ENCODE assay signal across 11 mouse cellular contexts in the genomic region with DNA sequence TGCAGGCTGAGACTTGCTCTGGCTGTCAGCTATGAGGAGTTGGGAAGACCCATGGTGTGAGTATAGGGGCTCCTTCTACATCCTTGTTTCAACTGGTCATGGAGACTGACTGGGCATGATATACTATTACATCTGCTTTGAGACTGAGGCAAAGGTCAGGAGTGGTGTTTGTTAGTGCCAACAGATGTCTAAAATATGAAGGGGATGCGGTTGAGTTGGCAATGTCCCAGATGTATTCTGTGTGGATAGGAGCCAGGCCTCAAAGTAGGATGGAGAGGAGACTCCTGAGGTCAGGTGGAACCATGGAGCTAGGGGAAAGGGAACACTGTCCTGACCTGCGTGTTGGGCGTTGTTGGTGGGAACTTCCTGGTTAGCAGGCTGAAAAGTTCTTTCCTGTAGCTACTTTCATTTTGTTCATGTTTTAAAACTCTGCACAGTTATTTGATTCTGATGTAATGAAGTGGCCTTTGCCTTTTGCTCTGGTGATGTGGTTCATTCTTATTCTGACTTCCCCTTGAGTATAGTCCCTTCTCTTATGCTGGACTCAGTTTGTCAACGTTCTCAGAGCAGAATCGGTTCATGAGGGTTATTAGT. TPM values are rescaled to one million over a fixed set of nuclear protein-coding genes. Genes with fewer than 3 reads are reported as not detected.
DNase-seq lines count a peak whose midpoint lies in the region; ATAC-seq lines count a peak whose summit lies in the region.
"Had no signal": no experiment of that assay in that cellular context is flagged by ENCODE, and none has a peak within 500 bp of the region (broad histone marks: within the 10 kb centered on the region; RNA-seq: fewer than 3 reads in every experiment).

No protein-coding gene starts in this region.

- no peak overlapping the region for H3K4me3 ChIP-seq in liver, embryonic 12.5 days
- no peak overlapping the region for H3K4me3 ChIP-seq in liver, embryonic 11.5 days (ENCODE audit: low read depth, low read length)
- H3K4me3 ChIP-seq in liver, embryonic 15.5 days (replicated peaks), result no peak overlapping the region

- peak overlapping the region; percentile 97; the same call in 1 of the 2 replicates for H3K27ac ChIP-seq in liver, embryonic 12.5 days
- no peak overlapping the region for H3K27ac ChIP-seq in liver, embryonic 11.5 days (ENCODE audit: low read depth, low read length)
- H3K27ac ChIP-seq in liver, embryonic 15.5 days (replicated peaks), result peak overlapping the region; percentile 19

- H3K4me2 ChIP-seq in liver, embryonic 12.5 days, result no peak overlapping the region
- H3K4me2 ChIP-seq in liver, embryonic 11.5 days, result no peak overlapping the region
- no peak overlapping the region for H3K4me2 ChIP-seq in liver, embryonic 15.5 days

- H3K9me3 ChIP-seq in liver, embryonic 12.5 days (replicated peaks), result no peaks in the 10 kb centered on the region
- no peaks in the 10 kb centered on the region for H3K9me3 ChIP-seq in liver, embryonic 11.5 days (ENCODE audit: control insufficient read depth, low read length)
- H3K9me3 ChIP-seq in liver, embryonic 15.5 days (replicated peaks), result no peaks in the 10 kb centered on the region
- H3K9me3 ChIP-seq: megakaryocyte, embryonic 14.5 days had no signal

- H3K27me3 ChIP-seq in liver, embryonic 12.5 days (replicated peaks), result no peaks in the 10 kb centered on the region
- H3K27me3 ChIP-seq in liver, embryonic 11.5 days (replicated peaks; ENCODE audit: control insufficient read depth, insufficient read depth, low read length), result no peaks in the 10 kb centered on the region
- H3K27me3 ChIP-seq in liver, embryonic 15.5 days, result no peaks in the 10 kb centered on the region
- H3K27me3 ChIP-seq: megakaryocyte, embryonic 14.5 days had no signal

- no peak overlapping the region for H3K9ac ChIP-seq in liver, embryonic 12.5 days
- no peak overlapping the region for H3K9ac ChIP-seq in liver, embryonic 11.5 days (ENCODE audit: low read depth, low read length)
- H3K9ac ChIP-seq in liver, embryonic 15.5 days, result no peak overlapping the region

- H3K4me1 ChIP-seq in liver, embryonic 12.5 days, result peaks cover 73% of the 10 kb centered on the region
- H3K4me1 ChIP-seq in liver, embryonic 11.5 days (replicated peaks; ENCODE audit: control insufficient read depth, insufficient read depth, low read length), result peaks cover 37% of the 10 kb centered on the region
- H3K4me1 ChIP-seq in liver, embryonic 15.5 days (replicated peaks), result peaks cover 50% of the 10 kb centered on the region

- no peak for DNase-seq in liver, embryonic 11.5 days (ENCODE audit: low spot score)
- DNase-seq in 416B (ENCODE audit: low read depth) (peak; percentile 25), MN1 (ENCODE audit: low spot score) (peak; percentile 23)
- no peak for DNase-seq in retina, postnatal 1 day
- DNase-seq in spleen, postnatal 14 days (ENCODE audit: low spot score in 2 of 2), result no peak
- no peak for DNase-seq in cerebellum, adult 18-20 months
- DNase-seq: gastrocnemius, postnatal 14 days had no signal

- no peak for ATAC-seq in liver, embryonic 12.5 days
- no peak for ATAC-seq in liver, embryonic 11.5 days (replicated peaks; ENCODE audit: low FRiP score)
- no peak for ATAC-seq in liver, embryonic 15.5 days (ENCODE audit: insufficient read depth)

- WGBS in liver, embryonic 12.5 days (ENCODE audit: insufficient replicate concordance), result 77% methylated on average over 5 of the region's 5 CpGs
- 86% methylated on average over 5 of the region's 5 CpGs for WGBS in liver, embryonic 11.5 days
- WGBS in liver, embryonic 15.5 days (ENCODE audit: insufficient replicate concordance), result 81% methylated on average over 5 of the region's 5 CpGs

- H3K36me3 ChIP-seq in liver, embryonic 12.5 days, result peaks cover 14% of the 10 kb centered on the region
- no peaks in the 10 kb centered on the region for H3K36me3 ChIP-seq in liver, embryonic 11.5 days (ENCODE audit: control insufficient read depth, insufficient read depth, low read length)
- H3K36me3 ChIP-seq in liver, embryonic 15.5 days (replicated peaks), result peaks cover 12% of the 10 kb centered on the region; the same call in 1 of the 2 replicates

RNA-seq across cellular contexts. Expression of a gene that starts 32.2 kb away (rescaled TPM):
- polyA plus RNA-seq in liver, embryonic 12.5 days (2016; fragmentation: Nextera tagmentation; extraction: Ambion mirVana), result 0.24 and 0.35 TPM in 2 replicates
- polyA plus RNA-seq in liver, embryonic 11.5 days (2014; fragmentation: Nextera tagmentation; extraction: Ambion mirVana), result 0.16 and 0.26 TPM in 2 replicates
- polyA plus RNA-seq in liver, embryonic 15.5 days (2015; fragmentation: Nextera tagmentation; extraction: Ambion mirVana), result 0.82 and 1.1 TPM in 2 replicates
- polyA plus RNA-seq: heart, embryonic 14.5 days had no signal

Comparison
In these comparisons a context has a peak if more than half of its experiments do, and no peak if none do; other contexts are left out.
1. DNase-seq: peak in 416B (single experiment) and MN1 (single experiment); none in liver, embryonic 11.5 days (single experiment), retina, postnatal 1 day (single experiment), spleen, postnatal 14 days (0 of 2) and cerebellum, adult 18-20 months (0 of 2).